Mouse (Mus musculus): ENCODE measurements around the gene Fscn1.

DNA sequence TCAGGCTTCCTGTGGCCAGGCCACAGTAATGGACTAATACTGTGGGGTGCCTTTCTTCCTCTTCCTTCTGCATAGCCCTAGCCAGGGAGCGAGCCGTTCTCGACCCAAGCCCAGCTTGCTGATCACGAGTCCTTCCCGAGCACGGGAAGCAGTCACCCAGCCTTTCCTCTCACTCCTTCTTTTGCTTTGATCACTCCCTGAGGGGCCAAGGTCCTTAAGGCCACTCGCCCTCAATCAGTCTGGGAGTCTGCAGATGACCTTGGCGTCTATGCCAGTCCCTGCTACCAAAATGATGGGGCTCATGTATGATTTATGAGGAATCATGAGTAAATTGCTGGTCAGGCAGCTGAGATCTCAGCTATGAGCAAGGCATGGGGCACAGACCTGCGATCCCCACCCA is 37.4 kb downstream of the Fscn1 start:
- TF ChIP-seq CTCF (IDR thresholded peaks at IDR 0.05; ENCODE audit: low read depth) (no peak), EP300 (IDR thresholded peaks at IDR 0.05; ENCODE audit: low read depth) (no peak)

Data from liver, embryonic 14.5 days (tissue).